Mouse (Mus musculus) cerebellum, postnatal 4 days (tissue): ENCODE results near the gene Hdgfl2.
"Not testable (repeated sequence)": the region's sequence is repeated elsewhere in the genome, so short reads cannot be mapped to it uniquely, and the experiment has no call there.

Source experiments
- DNase-seq, 2 experiments: peaks; one replicate each; pipeline ENCODE4 v3.0.0; 2022; ENCODE audit warnings: low spot score in 2 of 2, mixed read lengths in 1 of 2

The Hdgfl2 gene

DNA sequence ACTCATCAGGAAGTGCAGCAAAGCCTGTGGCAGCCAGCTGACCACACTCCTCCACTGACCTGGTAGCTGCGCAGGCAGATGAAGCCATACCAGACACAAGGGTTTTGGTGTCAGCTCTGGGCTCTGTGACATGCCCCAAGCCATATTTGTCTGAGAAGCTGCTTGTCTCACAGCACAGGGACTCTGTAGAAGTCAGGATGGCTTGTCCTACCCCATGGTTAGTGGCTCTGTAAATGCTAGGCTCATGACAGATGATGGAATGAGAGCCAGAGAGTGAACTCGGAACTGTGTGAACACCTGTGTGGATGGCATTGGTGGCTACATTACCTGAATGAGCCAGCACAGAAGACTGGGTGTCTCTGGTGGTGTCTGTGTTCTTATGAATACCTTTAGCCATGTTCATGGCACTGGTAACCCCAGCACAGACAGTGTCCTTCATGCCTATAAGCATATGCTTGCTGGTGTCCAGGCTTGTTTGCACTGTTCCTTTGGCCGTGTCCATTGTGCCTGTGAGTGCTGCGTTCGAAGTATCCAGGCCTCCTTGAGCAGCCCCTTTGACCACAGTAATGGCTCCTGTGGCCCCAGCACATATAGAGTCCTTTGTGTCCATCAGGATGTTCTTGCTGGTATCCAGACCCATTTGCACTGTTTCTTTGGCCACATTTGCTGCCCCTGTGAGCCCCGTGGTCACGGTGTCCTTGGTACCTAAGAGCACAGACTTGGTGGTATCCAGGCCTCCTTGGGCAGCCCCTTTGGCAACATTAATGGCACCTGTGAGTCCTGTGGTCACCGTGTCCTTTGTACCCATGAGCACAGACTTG, 24.2 kb downstream of the Hdgfl2 start:
- no peak for DNase-seq

DNA sequence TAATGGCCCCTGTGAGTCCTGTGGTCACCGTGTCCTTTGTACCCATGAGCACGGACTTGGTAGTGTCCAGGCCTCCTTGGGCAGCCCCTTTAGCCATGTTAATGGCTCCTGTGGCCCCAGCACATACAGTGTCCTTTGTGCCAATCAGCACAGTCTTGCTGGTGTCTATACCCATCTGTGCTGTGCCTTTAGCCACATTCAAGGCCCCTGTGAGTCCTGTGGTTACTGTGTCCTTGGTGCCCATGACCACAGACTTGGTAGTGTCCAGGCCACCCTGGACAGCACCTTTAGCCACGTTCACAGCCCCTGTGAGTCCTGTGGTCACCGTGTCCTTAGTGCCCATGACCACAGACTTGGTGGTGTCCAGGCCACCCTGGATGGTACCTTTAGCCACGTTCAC, 25.4 kb downstream of the Hdgfl2 start:
- not testable (repeated sequence) for DNase-seq

DNA sequence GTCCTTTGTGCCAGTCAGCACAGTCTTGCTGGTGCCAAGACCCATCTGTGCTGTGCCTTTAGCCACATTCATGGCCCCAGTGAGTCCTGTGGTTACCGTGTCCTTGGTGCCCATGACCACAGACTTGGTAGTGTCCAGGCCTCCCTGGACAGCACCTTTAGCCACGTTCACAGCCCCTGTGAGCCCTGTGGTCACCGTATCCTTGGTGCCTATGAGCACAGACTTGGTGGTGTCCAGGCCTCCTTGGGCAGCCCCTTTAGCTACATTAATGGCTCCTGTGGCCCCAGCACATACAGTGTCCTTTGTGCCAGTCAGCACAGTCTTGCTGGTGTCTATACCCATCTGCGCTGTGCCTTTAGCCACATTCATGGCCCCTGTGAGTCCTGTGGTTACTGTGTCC, 27.0 kb downstream of the Hdgfl2 start:
- DNase-seq, result not testable (repeated sequence)

GRCm38 (mm10) chr17:56106981-56107380, 27.5 kb downstream of the Hdgfl2 start:
- no peak for DNase-seq

DNA sequence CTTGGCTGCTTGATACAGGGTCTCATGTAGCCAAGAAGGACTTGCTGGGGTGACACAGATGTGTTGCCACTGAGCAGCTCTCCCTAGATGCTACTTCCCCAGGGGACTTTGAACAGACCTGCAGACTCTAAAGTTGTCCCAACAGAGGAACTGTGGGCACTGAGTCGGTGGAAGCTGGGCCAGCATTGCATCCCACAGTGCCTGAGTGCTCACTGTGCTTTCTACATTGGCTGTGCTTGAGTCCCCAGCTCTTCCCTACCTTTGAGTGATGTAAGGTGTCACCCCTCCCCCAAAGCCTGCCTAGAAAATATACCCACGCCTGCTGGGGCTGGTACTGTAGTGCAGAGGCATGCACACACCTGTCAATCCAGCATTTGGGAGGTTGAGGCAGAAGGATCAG, 28.3 kb downstream of the Hdgfl2 start:
- no peak for DNase-seq

DNA sequence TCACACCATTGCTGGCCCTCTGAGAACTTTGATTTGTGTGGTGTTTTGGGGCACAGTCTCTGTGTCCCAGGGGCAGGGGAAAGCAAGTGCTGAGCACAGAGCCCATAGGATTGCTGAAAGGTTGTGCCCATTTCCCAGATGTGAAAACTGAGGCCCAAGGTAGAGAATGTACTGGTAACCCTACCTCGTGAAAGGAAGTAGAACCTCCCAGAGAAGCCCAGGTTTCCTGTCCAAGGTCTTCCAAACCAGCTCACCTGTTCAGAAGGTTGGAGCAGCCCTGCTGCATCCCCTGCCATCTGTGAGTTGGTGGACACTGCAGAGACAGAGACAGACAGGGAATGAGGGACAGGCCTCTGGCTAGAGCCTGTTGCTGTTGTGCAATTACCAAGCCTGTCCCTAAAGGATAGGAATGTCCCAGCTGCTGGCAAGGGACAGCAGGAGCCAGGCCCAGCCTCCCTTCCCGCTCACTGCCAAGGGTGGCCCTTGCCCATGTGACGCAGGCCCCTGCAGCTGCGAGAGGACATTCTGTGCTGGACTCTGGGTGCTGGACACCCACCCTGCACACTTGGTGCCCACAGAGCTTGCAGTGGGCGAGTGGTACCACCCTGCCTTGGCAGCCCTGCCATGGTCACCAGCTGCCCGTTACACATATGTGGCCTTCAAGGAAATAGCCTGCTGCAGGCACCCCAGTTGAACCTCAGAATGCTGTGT, 29.1 kb downstream of the Hdgfl2 start:
- no peak for DNase-seq

DNA sequence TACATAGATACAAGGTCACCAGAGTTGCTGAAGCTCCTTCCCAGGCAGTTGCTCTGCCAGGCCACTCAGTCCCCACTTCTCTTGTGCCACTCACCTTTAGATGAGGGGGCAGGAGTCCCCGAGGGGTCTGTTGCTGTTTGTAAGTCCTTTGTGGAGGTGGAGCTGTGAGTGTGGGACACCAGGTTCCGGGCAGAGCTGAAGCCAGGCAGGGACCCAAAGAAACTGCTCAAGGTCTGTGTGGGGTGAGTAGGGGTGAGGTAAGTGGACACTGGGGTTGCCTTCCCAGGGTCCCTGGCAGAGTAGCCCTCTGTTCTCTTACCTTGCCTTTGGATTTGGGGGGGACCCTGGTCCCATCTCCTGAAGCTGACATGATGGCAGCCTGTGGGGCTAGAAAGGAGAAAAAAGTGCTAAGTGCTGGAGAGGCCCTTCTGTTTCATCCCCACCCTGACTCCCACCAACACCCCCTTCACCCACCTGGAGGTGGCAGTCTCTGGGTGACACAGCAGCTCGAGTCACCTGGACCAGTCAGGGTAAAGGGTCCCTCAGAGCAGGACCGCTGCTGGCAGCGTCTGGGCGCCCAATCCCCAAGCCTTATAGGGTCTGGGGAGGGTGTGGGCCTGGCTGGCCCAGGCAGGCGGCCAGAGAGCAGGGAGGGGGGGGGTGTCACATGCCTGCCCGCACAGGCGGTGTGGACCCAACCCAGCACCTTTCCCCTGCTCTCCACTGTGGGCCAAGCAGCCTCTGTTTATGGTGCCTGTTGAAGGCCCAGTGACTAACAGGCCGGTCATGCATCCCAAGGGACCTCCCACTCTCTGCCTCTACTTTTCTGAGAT, 30.0 kb downstream of the Hdgfl2 start, which contains the start of gene Plin4:
Gene Plin4 (minus strand): TSS at position 585 of the 833 bp plus-strand sequence.
- DNase-seq, result no peak

DNA sequence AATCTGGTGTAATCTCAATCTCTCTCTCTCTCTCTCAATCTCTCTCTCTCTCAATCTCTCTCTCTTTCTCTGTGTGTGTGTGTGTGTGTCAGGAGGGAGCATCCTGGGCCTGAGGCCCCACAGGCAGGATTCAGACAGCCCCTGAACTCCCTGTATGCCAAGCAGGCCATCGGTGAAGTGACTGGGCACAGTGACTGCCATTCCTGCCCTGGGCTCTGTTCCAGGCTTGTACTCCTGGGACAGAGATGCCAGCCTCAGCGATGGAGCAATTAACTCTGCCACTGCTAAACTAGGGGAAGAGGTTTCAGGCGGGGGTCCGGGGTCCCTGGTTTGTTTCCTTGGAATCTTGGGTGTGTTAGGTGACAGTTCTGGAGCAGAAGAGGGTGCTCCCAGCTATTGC, 31.1 kb downstream of the Hdgfl2 start:
- peak in 1 of 2 experiments; percentile 49 for DNase-seq

DNA sequence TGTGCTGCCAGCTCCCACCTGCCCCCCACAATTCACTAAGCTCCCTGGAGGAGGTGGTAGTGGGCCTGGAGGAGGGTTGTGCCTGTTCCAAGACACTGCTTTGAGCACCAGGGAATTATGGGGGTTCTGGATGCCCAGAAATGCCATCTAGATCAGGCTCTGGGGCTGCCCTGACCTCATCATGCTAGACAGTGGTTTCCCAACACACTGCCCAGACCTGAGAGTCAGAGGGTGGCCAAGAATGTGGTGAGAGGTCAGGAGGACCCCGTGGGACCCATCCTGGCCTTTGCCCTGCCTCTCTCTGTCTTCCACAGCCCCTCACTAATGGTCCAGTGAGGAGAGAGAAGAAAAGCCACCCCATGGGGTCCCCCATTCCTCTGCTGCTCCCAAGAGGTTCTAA, 31.6 kb downstream of the Hdgfl2 start:
- no peak for DNase-seq

DNA sequence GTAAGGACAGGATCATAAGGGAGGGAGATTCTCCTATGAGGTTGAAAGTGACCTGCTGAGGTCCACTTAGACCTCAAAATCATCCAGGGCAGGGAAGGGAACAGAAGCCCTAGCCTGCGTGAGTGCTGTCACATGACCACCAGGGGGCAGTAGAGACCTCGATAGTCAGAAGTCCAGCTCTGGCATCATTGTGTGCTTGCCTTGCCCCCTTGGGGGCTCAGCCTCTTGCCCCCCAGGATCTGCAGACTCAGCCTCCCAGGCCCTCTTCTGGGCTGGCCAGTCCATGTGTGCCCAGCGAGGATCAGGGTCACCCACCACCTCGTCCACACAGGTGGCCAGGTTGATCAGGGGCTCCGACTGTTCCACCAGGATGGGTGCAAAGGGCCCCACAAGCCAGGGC, 32.4 kb downstream of the Hdgfl2 start:
- peak; percentile 47 to 65 for DNase-seq

- DNase-seq, result no peak
Measured at GRCm38 (mm10) chr17:56112743-56113142, 33.3 kb downstream of the Hdgfl2 start.

- no peak for DNase-seq
Measured at GRCm38 (mm10) chr17:56116193-56116592, 36.8 kb downstream of the Hdgfl2 start.

- peak in 1 of 2 experiments; percentile 51 for DNase-seq
Measured at GRCm38 (mm10) chr17:56117251-56117710, 37.8 kb downstream of the Hdgfl2 start, which contains the start of gene Plin5. Gene Plin5 (minus strand): TSS chr17:56117596.

- no peak for DNase-seq
Measured at GRCm38 (mm10) chr17:56119431-56119830, 40.0 kb downstream of the Hdgfl2 start.

- peak in 1 of 2 experiments; percentile 38 for DNase-seq
Measured at GRCm38 (mm10) chr17:56119981-56120880, 40.8 kb downstream of the Hdgfl2 start.

GRCm38 (mm10) chr17:56121826-56122225, 42.4 kb downstream of the Hdgfl2 start, which contains the start of gene Lrg1:
Gene Lrg1 (minus strand): TSS chr17:56122001.
- no peak for DNase-seq

GRCm38 (mm10) chr17:56123161-56123560, 43.7 kb downstream of the Hdgfl2 start:
- no peak for DNase-seq

DNA sequence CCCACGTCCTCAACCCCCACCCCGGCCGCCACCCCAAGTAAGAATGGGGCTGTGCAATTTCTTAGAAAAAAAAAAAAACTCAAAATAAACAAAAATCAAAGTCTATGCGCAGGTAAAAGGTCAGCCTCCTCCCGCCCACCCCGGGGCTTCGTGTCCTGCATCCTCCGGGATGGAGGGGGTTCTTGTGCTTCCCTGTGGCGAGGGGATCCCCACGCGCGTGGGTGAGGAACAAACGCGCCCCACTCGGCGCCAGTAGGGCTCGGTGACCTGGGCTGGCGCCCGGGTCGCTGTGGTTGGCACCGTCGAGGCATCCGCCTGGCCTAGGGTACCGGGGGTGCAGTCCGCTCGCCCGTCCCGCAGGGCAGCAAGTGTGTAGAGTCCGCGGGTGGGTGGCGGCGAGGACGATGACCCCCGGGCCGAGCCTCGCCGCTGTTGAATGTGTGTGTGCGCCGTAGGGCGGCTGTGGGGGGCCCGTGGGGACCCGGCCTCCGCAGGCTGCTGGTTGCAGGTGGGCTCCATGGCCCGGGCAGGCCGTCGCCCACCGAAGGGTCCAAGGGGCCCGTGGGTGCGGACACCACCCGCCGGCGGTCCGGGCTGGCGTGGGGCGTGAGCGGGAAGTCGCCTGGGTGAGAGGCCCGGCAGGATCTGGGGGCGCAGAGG, 44.4 kb downstream of the Hdgfl2 start:
- DNase-seq, result no peak

DNA sequence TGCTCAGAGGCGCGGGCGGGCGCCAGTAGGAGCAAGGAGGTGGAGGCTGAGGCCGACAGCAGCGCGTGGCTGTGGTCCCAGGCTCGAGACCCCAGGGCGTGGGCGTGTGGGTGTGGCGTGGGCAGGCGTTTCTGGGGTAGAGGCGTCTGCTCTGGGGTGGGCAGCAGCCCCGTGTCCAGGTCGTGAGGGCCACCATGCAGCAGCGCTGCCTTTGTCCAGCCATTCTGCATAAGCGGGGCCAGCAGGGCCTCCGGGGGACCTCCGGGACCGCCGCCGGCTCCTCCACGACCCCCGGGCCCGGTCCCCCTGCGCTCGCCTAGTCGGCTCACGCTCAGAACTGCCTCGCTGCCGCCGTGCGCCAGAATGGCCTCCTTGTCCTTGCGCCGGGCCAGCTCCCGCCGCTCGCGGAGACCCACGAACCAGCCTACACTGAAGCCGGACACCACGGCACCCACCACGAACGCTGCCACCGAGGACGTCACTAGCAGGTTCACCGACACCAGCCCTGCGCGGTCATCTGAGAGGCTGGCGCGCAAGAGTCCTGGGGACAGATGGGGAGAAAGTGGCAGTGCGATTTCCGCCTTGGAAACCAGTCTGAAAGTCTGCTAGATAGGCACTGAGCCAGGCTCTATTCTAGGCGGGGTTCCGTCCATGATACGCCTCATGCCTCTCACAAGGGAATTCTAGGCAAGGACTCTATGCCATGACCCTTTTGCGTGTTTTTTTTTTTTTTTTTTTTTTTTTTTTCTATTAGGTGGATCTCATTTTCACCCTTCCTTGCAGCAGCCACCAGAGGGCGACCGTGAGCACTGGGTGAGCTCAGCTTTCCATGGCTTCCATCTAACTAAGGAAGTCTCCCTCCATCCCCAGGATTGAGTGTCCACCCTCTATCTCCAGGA, 45.2 kb downstream of the Hdgfl2 start:
- peak in 1 of 2 experiments; percentile 60 for DNase-seq
